Mouse (Mus musculus) liver, adult 10 weeks (tissue): Measurements from ENCODE around the gene Emilin2. TPM values are rescaled to one million over a fixed set of nuclear protein-coding genes. Genes with fewer than 3 reads are reported as not detected.

Experiments
- polyA plus RNA-seq: library from polyadenylated mRNA; stranded (reverse); fragments of 350-450 nt; fragmentation: Illumina TruSeq; extraction: RNeasy Lipid Tissue Mini Kit (QIAGEN cat#74804); gene quantifications from one replicate; pipeline ENCODE4 v1.2.3, GENCODE M21; 2014; ENCODE audit warnings: low read depth, low replicate concordance

The Emilin2 gene
- polyA plus RNA-seq: 1.0 TPM

GRCm38 (mm10) chr17:71311340-71312171, at the start of gene Emilin2:
TSS of gene Emilin2 (minus strand) at chr17:71311978.

Other genes starting within 250 kb of the Emilin2 start
- gene Lpin2, start 129.4 kb downstream of the Emilin2 start, polyA plus RNA-seq: 73.8 TPM
- gene Gm4707, start 147.9 kb upstream of the Emilin2 start, polyA plus RNA-seq: not detected
- gene Smchd1, start 163.4 kb upstream of the Emilin2 start, polyA plus RNA-seq: 16.6 TPM
- 0.34 TPM for gene Ndc80, start 214.9 kb upstream of the Emilin2 start, polyA plus RNA-seq
- not detected for gene Spdya, start 240.1 kb upstream of the Emilin2 start, polyA plus RNA-seq